Mouse (Mus musculus) stomach, postnatal 0 days (tissue): ENCODE data around the gene Grin2a.

Experiments used
- CTCF ChIP-seq: IDR thresholded peaks from 2 replicates; pipeline ENCODE4 v1.5.1; 2016; ENCODE audit warnings: antibody characterized with exemption, low read depth, mild to moderate bottlenecking, moderate library complexity
- EP300 ChIP-seq: optimal IDR thresholded peaks from 2 replicates; pipeline ENCODE3; 2016; ENCODE audit warnings: antibody characterized with exemption

DNA sequence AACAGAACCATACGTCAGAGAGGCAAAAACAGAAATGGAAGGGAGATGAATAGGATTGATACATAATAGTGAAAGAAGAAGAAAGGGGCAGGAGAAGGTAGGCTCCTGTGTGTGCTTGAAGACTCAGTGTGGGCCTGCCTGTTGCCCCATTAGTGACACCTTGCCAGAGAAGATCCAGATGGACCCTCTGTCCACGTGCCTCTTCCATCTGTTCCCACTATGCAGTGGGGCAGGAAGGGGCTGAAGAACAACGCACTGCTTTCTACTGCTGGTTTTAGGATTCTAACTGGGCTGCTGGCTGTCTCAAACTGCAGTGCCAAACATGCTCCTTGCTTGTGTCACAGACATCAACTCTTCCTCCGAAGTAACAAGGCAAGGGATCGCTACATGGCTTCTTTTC lies 391.4 kb downstream of the Grin2a start:
- no peak for TF ChIP-seq EP300
- no peak for TF ChIP-seq CTCF
